Mouse (Mus musculus): ENCODE data around the gene Trdmt1.

DNA sequence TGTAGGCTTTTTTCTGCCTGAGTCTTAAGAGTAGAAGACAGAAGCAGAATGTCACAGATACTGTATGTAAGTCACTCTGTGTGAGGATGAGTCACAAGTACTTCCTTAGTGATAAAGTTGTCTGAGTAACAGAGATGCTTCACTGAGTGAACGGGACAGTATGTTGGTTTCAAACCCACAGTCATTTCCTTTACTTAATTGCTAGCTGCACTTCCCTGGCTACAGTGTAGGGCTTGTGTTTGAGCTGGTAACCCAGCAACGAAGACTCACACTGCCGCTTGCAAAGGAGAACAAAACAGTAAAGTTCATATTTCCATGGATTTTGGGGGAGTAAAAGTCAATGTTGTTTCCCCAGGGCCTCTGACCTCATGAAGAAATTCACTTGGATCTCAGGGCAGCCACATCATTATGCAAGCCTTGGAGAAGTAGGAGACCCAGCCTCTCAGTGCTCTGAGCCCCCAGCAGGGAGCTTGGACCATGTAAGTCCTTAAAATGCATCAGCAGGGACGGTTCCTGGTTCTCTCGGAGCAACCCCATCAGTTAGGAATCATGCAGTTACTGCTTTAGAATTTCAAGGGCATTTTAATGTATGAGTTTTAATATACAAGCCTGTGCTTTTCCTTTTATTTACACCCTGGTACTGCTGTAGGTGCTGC lies 14.3 kb upstream of the Trdmt1 start:
- TF ChIP-seq CTCF (IDR thresholded peaks at IDR 0.05; ENCODE audit: borderline replicate concordance, insufficient read depth, low read length) (no peak), POLR2A (IDR thresholded peaks at IDR 0.05; ENCODE audit: low read depth, low read length) (no peak; the same call in 1 of the 2 replicates)

Measured in embryonic fibroblast, embryonic 13.5 days (primary cell).